ENCODE assay signal across 8 mouse cellular contexts in genomic region chr15:59203850-59204625, GRCm38 (mm10).
DNase-seq lines count a peak whose midpoint lies in the region; ATAC-seq and TF ChIP-seq lines count a peak whose summit lies in the region.

No protein-coding gene starts in this region.

- H3K9me3 ChIP-seq in heart, embryonic 11.5 days (replicated peaks; ENCODE audit: control insufficient read depth, low read length), result no peaks in the 10 kb centered on the region
- no peaks in the 10 kb centered on the region for H3K9me3 ChIP-seq in hindbrain, postnatal 0 days (ENCODE audit: low read length)
- no peaks in the 10 kb centered on the region for H3K9me3 ChIP-seq in lung, postnatal 0 days (ENCODE audit: low read length)

- no peak overlapping the region for H3K4me3 ChIP-seq in heart, embryonic 11.5 days (ENCODE audit: low read depth, low read length)
- no peak overlapping the region for H3K4me3 ChIP-seq in C2C12 (ENCODE audit: insufficient read depth, poor library complexity, severe bottlenecking)
- no peak overlapping the region for H3K4me3 ChIP-seq in hindbrain, postnatal 0 days (ENCODE audit: low read length)
- H3K4me3 ChIP-seq in lung, postnatal 0 days (ENCODE audit: low read depth, low read length), result no peak overlapping the region

- no peak overlapping the region for H3ac ChIP-seq in C2C12 (ENCODE audit: control insufficient read depth, insufficient read length, low read depth)

- no peaks in the 10 kb centered on the region for H3K79me3 ChIP-seq in C2C12 (ENCODE audit: low read depth)

- 0 out of 2 replicates have a peak, but pooled peaks have one; percentile 10 for TF ChIP-seq EP300 in lung, postnatal 0 days (IDR thresholded peaks at IDR 0.05)

- no peaks in the 10 kb centered on the region for H3K79me2 ChIP-seq in C2C12 (ENCODE audit: control insufficient read depth, insufficient read depth)

- DNase-seq in heart, adult 18-20 months, result peak; percentile 49 to 72
- DNase-seq in brain, adult 2 months (ENCODE audit: low read depth, low spot score), result peak; percentile 70
- DNase-seq in hindbrain, postnatal 0 days (ENCODE audit: low spot score), result peak; percentile 71
- DNase-seq in lung, postnatal 0 days (ENCODE audit: low spot score), result peak; percentile 74
- peak; percentile 72 for DNase-seq in thymus, postnatal 4 days
- no peak for DNase-seq in urinary bladder, adult 18-20 months (ENCODE audit: low spot score in 2 of 2)

- H3K27me3 ChIP-seq in heart, embryonic 11.5 days (ENCODE audit: control insufficient read depth, insufficient read depth, low read length), result no peaks in the 10 kb centered on the region
- H3K27me3 ChIP-seq in C2C12 (ENCODE audit: control insufficient read depth, insufficient read depth, insufficient read length), result no peaks in the 10 kb centered on the region
- H3K27me3 ChIP-seq in hindbrain, postnatal 0 days (ENCODE audit: insufficient read depth, low read length), result no peaks in the 10 kb centered on the region
- no peaks in the 10 kb centered on the region for H3K27me3 ChIP-seq in lung, postnatal 0 days (replicated peaks; ENCODE audit: insufficient read depth, low read length)

- peaks cover 35% of the 10 kb centered on the region for H3K4me1 ChIP-seq in heart, embryonic 11.5 days (ENCODE audit: control insufficient read depth, insufficient read depth, low read length)
- peaks cover 3% of the 10 kb centered on the region; the same call in 1 of the 2 replicates for H3K4me1 ChIP-seq in hindbrain, postnatal 0 days (ENCODE audit: insufficient read depth, low read length)
- H3K4me1 ChIP-seq in lung, postnatal 0 days (ENCODE audit: insufficient read depth, low read depth, low read length), result no peaks in the 10 kb centered on the region

- WGBS in heart, embryonic 11.5 days (ENCODE audit: insufficient replicate concordance), result 56% methylated on average over 17 of the region's 17 CpGs
- 78% methylated on average over 17 of the region's 17 CpGs for WGBS in hindbrain, postnatal 0 days
- 48% methylated on average over 17 of the region's 17 CpGs for WGBS in lung, postnatal 0 days

- no peak overlapping the region for H3K4me2 ChIP-seq in heart, embryonic 11.5 days
- H3K4me2 ChIP-seq in hindbrain, postnatal 0 days (ENCODE audit: low read depth, low read length), result no peak overlapping the region
- no peak overlapping the region for H3K4me2 ChIP-seq in lung, postnatal 0 days (replicated peaks; ENCODE audit: low read depth, low read length)

- no peaks in the 10 kb centered on the region for H3K36me3 ChIP-seq in heart, embryonic 11.5 days (ENCODE audit: control insufficient read depth, insufficient read depth, low read length)
- no peaks in the 10 kb centered on the region for H3K36me3 ChIP-seq in C2C12 (ENCODE audit: control insufficient read depth, insufficient read depth)
- no peaks in the 10 kb centered on the region for H3K36me3 ChIP-seq in hindbrain, postnatal 0 days (ENCODE audit: insufficient read depth, low read length)
- no peaks in the 10 kb centered on the region for H3K36me3 ChIP-seq in lung, postnatal 0 days (ENCODE audit: insufficient read depth, low read length)

- TF ChIP-seq CTCF in C2C12 (IDR thresholded peaks at IDR 0.05; ENCODE audit: control insufficient read depth, insufficient read depth, insufficient read length), result peak; percentile 47
- peak; percentile 61 for TF ChIP-seq CTCF in hindbrain, postnatal 0 days (IDR thresholded peaks at IDR 0.05; ENCODE audit: low read depth)
- peak; percentile 74 for TF ChIP-seq CTCF in lung, postnatal 0 days (IDR thresholded peaks at IDR 0.05)

- no peak overlapping the region for H3K9ac ChIP-seq in heart, embryonic 11.5 days (ENCODE audit: low read depth, low read length)
- no peak overlapping the region for H3K9ac ChIP-seq in hindbrain, postnatal 0 days (replicated peaks; ENCODE audit: low read length)
- no peak overlapping the region for H3K9ac ChIP-seq in lung, postnatal 0 days (replicated peaks; ENCODE audit: low read depth)

- H3K27ac ChIP-seq in heart, embryonic 11.5 days (ENCODE audit: low read depth, low read length), result no peak overlapping the region; the same call in 1 of the 2 replicates
- H3K27ac ChIP-seq in hindbrain, postnatal 0 days, result no peak overlapping the region
- no peak overlapping the region for H3K27ac ChIP-seq in lung, postnatal 0 days (ENCODE audit: low read length)

- no peak for ATAC-seq in heart, embryonic 11.5 days (replicated peaks; ENCODE audit: insufficient number of reproducible peaks, low FRiP score, low TSS enrichment)
- 0 out of 2 replicates have a peak, but pooled peaks have one; percentile 27 for ATAC-seq in hindbrain, postnatal 0 days
- ATAC-seq in lung, postnatal 0 days, result peak; percentile 66

TF ChIP-seq in C2C12, 6 proteins besides CTCF, POLR2A, EP300 and RAD21:
- TF ChIP-seq MAX (IDR thresholded peaks at IDR 0.05) (no peak), CEBPB (IDR thresholded peaks at IDR 0.05; ENCODE audit: low read depth) (no peak), USF1 (IDR thresholded peaks at IDR 0.05; ENCODE audit: low read depth) (peak; percentile 85), FOSL1 (IDR thresholded peaks at IDR 0.05; ENCODE audit: insufficient read depth, low read length, poor library complexity, severe bottlenecking) (no peak), MYOG (IDR thresholded peaks at IDR 0.05; ENCODE audit: control insufficient read depth, extremely low read depth, insufficient read length) (no peak), MYOD1 (IDR thresholded peaks at IDR 0.05; ENCODE audit: control insufficient read depth, insufficient read length, low read depth) (no peak)
TF ChIP-seq in C2C12: peak in this region for 1.

Comparison
In these comparisons a context has a peak if more than half of its experiments do, and no peak if none do; other contexts are left out.
1. DNase-seq: peak in heart, adult 18-20 months (2 of 2), brain, adult 2 months (single experiment), hindbrain, postnatal 0 days (single experiment), lung, postnatal 0 days (single experiment) and thymus, postnatal 4 days (single experiment); none in urinary bladder, adult 18-20 months (0 of 2).
2. Peak in every context shown above with its lines, with median percentiles within 50 percentile points of each other: CTCF ChIP-seq.